Mouse (Mus musculus): ENCODE measurements around the gene Mgat3. TPM values are rescaled to one million over a fixed set of nuclear protein-coding genes. Genes with fewer than 3 reads are reported as not detected.

Gene Mgat3
- total and polyA plus RNA-seq, 2 experiments: 0.09 to 0.16 TPM

- no peak overlapping the region for H3K4me3 ChIP-seq (ENCODE audit: insufficient read depth, low read depth, low read length)
- H3K27me3 ChIP-seq (ENCODE audit: control insufficient read depth, insufficient read depth, low read length): no peaks in the 10 kb centered on the region
- 97% methylated on average over 2 of the region's 2 CpGs for WGBS
- no peaks in the 10 kb centered on the region for H3K36me3 ChIP-seq (ENCODE audit: control insufficient read depth, insufficient read depth, low read length)
- no peak overlapping the region for H3K9ac ChIP-seq (ENCODE audit: low read depth, low read length)
- H3K79me2 ChIP-seq (ENCODE audit: control insufficient read depth, insufficient read depth, low read length): no peaks in the 10 kb centered on the region
- no peak for DNase-seq (ENCODE audit: extremely low read depth, low read depth, low spot score)
- no peaks in the 10 kb centered on the region for H3K4me1 ChIP-seq (ENCODE audit: control insufficient read depth, insufficient read depth, low read length)
- H3K27ac ChIP-seq (replicated peaks; ENCODE audit: insufficient read depth, low read depth, low read length): no peak overlapping the region
- no peak for TF ChIP-seq CTCF (IDR thresholded peaks at IDR 0.05; ENCODE audit: low read depth, low read length)
- no peak for TF ChIP-seq POLR2A (IDR thresholded peaks at IDR 0.05; ENCODE audit: extremely low read depth, insufficient read depth, low read length)
Measured at GRCm38 (mm10) chr15:80199556-80199955, 26.0 kb downstream of the Mgat3 start.

- Histone ChIP-seq H3K4me3 (ENCODE audit: insufficient read depth, low read depth, low read length) (no peak overlapping the region), H3K27me3 (ENCODE audit: control insufficient read depth, insufficient read depth, low read length) (no peaks in the 10 kb centered on the region), H3K4me1 (ENCODE audit: control insufficient read depth, insufficient read depth, low read length) (no peaks in the 10 kb centered on the region), H3K79me2 (ENCODE audit: control insufficient read depth, insufficient read depth, low read length) (no peaks in the 10 kb centered on the region), H3K9ac (ENCODE audit: low read depth, low read length) (no peak overlapping the region), H3K27ac (replicated peaks; ENCODE audit: insufficient read depth, low read depth, low read length) (no peak overlapping the region), H3K36me3 (ENCODE audit: control insufficient read depth, insufficient read depth, low read length) (no peaks in the 10 kb centered on the region)
- no peak for DNase-seq (ENCODE audit: extremely low read depth, low read depth, low spot score)
- WGBS: 80% methylated on average over 6 of the region's 6 CpGs
- no peak for TF ChIP-seq POLR2A (IDR thresholded peaks at IDR 0.05; ENCODE audit: extremely low read depth, insufficient read depth, low read length)
- TF ChIP-seq CTCF (IDR thresholded peaks at IDR 0.05; ENCODE audit: low read depth, low read length): no peak
Measured at GRCm38 (mm10) chr15:80202111-80202775, 28.7 kb downstream of the Mgat3 start.

- Histone ChIP-seq H3K4me1 (ENCODE audit: control insufficient read depth, insufficient read depth, low read length) (no peaks in the 10 kb centered on the region), H3K27me3 (ENCODE audit: control insufficient read depth, insufficient read depth, low read length) (no peaks in the 10 kb centered on the region), H3K27ac (replicated peaks; ENCODE audit: insufficient read depth, low read depth, low read length) (no peak overlapping the region), H3K36me3 (ENCODE audit: control insufficient read depth, insufficient read depth, low read length) (no peaks in the 10 kb centered on the region), H3K79me2 (ENCODE audit: control insufficient read depth, insufficient read depth, low read length) (no peaks in the 10 kb centered on the region), H3K9ac (ENCODE audit: low read depth, low read length) (no peak overlapping the region), H3K4me3 (ENCODE audit: insufficient read depth, low read depth, low read length) (no peak overlapping the region)
- TF ChIP-seq POLR2A (IDR thresholded peaks at IDR 0.05; ENCODE audit: extremely low read depth, insufficient read depth, low read length) (no peak), CTCF (IDR thresholded peaks at IDR 0.05; ENCODE audit: low read depth, low read length) (no peak)
- DNase-seq (ENCODE audit: extremely low read depth, low read depth, low spot score): no peak
- 20% methylated on average over 4 of the region's 4 CpGs for WGBS
Measured at GRCm38 (mm10) chr15:80203406-80203805, 29.9 kb downstream of the Mgat3 start.

- Histone ChIP-seq H3K9ac (ENCODE audit: low read depth, low read length) (no peak overlapping the region), H3K27ac (replicated peaks; ENCODE audit: insufficient read depth, low read depth, low read length) (no peak overlapping the region), H3K4me3 (ENCODE audit: insufficient read depth, low read depth, low read length) (no peak overlapping the region), H3K79me2 (ENCODE audit: control insufficient read depth, insufficient read depth, low read length) (no peaks in the 10 kb centered on the region), H3K27me3 (ENCODE audit: control insufficient read depth, insufficient read depth, low read length) (no peaks in the 10 kb centered on the region), H3K36me3 (ENCODE audit: control insufficient read depth, insufficient read depth, low read length) (no peaks in the 10 kb centered on the region), H3K4me1 (ENCODE audit: control insufficient read depth, insufficient read depth, low read length) (no peaks in the 10 kb centered on the region)
- no peak for TF ChIP-seq CTCF (IDR thresholded peaks at IDR 0.05; ENCODE audit: low read depth, low read length)
- TF ChIP-seq POLR2A (IDR thresholded peaks at IDR 0.05; ENCODE audit: extremely low read depth, insufficient read depth, low read length): no peak
- WGBS: 78% methylated on average over 3 of the region's 3 CpGs
- no peak for DNase-seq (ENCODE audit: extremely low read depth, low read depth, low spot score)
Measured at GRCm38 (mm10) chr15:80206057-80206565, 32.6 kb downstream of the Mgat3 start.

- TF ChIP-seq CTCF (IDR thresholded peaks at IDR 0.05; ENCODE audit: low read depth, low read length): no peak
- no peak for TF ChIP-seq POLR2A (IDR thresholded peaks at IDR 0.05; ENCODE audit: extremely low read depth, insufficient read depth, low read length)
- Histone ChIP-seq H3K27me3 (ENCODE audit: control insufficient read depth, insufficient read depth, low read length) (no peaks in the 10 kb centered on the region), H3K4me3 (ENCODE audit: insufficient read depth, low read depth, low read length) (no peak overlapping the region), H3K9ac (ENCODE audit: low read depth, low read length) (no peak overlapping the region), H3K4me1 (ENCODE audit: control insufficient read depth, insufficient read depth, low read length) (no peaks in the 10 kb centered on the region), H3K27ac (replicated peaks; ENCODE audit: insufficient read depth, low read depth, low read length) (no peak overlapping the region), H3K79me2 (ENCODE audit: control insufficient read depth, insufficient read depth, low read length) (no peaks in the 10 kb centered on the region), H3K36me3 (ENCODE audit: control insufficient read depth, insufficient read depth, low read length) (no peaks in the 10 kb centered on the region)
- 23% methylated on average over 4 of the region's 4 CpGs for WGBS
- no peak for DNase-seq (ENCODE audit: extremely low read depth, low read depth, low spot score)
Measured at GRCm38 (mm10) chr15:80208446-80208845, 34.9 kb downstream of the Mgat3 start.

GRCm38 (mm10) chr15:80213688-80214087, 40.2 kb downstream of the Mgat3 start:
- no peaks in the 10 kb centered on the region for H3K36me3 ChIP-seq (ENCODE audit: control insufficient read depth, insufficient read depth, low read length)
- no peaks in the 10 kb centered on the region for H3K4me1 ChIP-seq (ENCODE audit: control insufficient read depth, insufficient read depth, low read length)
- H3K79me2 ChIP-seq (ENCODE audit: control insufficient read depth, insufficient read depth, low read length): no peaks in the 10 kb centered on the region
- H3K27me3 ChIP-seq (ENCODE audit: control insufficient read depth, insufficient read depth, low read length): no peaks in the 10 kb centered on the region
- TF ChIP-seq CTCF (IDR thresholded peaks at IDR 0.05; ENCODE audit: low read depth, low read length) (no peak), POLR2A (IDR thresholded peaks at IDR 0.05; ENCODE audit: extremely low read depth, insufficient read depth, low read length) (no peak)
- no peak overlapping the region for H3K9ac ChIP-seq (ENCODE audit: low read depth, low read length)
- no peak overlapping the region for H3K27ac ChIP-seq (replicated peaks; ENCODE audit: insufficient read depth, low read depth, low read length)
- no peak overlapping the region for H3K4me3 ChIP-seq (ENCODE audit: insufficient read depth, low read depth, low read length)
- no peak for DNase-seq (ENCODE audit: extremely low read depth, low read depth, low spot score)
